ENCODE assay signal across 7 mouse cellular contexts in genomic region chr19:47137051-47137581, GRCm38 (mm10). TPM values are rescaled to one million over a fixed set of nuclear protein-coding genes. Genes with fewer than 3 reads are reported as not detected.
DNase-seq lines count a peak whose midpoint lies in the region; ATAC-seq and TF ChIP-seq lines count a peak whose summit lies in the region.

No protein-coding gene starts in this region.

- WGBS in forebrain, embryonic 11.5 days: 62% methylated on average over 6 of the region's 6 CpGs
- 17% methylated on average over 6 of the region's 6 CpGs for WGBS in lung, postnatal 0 days

- intact Hi-C loops in heart, postnatal 36 days (cut with DNase I): no loop called here

- H3K4me1 ChIP-seq in G1E (ENCODE audit: insufficient read depth, low read depth, low read length): peaks cover 64% of the 10 kb centered on the region
- H3K4me1 ChIP-seq in forebrain, embryonic 11.5 days (replicated peaks; ENCODE audit: control insufficient read depth, insufficient read depth, low read length): peaks cover 2% of the 10 kb centered on the region; the same call in 1 of the 2 replicates
- H3K4me1 ChIP-seq in lung, postnatal 0 days (ENCODE audit: insufficient read depth, low read depth, low read length): peaks cover 17% of the 10 kb centered on the region; the same call in 1 of the 2 replicates

- H3K9ac ChIP-seq in forebrain, embryonic 11.5 days (ENCODE audit: low read length): no peak overlapping the region
- 0 out of 2 replicates have a peak overlapping the region, but pooled peaks have one; percentile 23 for H3K9ac ChIP-seq in lung, postnatal 0 days (replicated peaks; ENCODE audit: low read depth)

- TF ChIP-seq EP300 in lung, postnatal 0 days (IDR thresholded peaks at IDR 0.05): no peak

- peak; percentile 22 for ATAC-seq in G1E (ENCODE audit: extremely low read depth, insufficient number of reproducible peaks, low FRiP score, poor library complexity, severe bottlenecking)
- no peak for ATAC-seq in forebrain, embryonic 11.5 days (replicated peaks; ENCODE audit: low FRiP score)
- ATAC-seq in lung, postnatal 0 days: peak; percentile 50

- peaks cover 32% of the 10 kb centered on the region; the same call in 1 of the 2 replicates for H3K27me3 ChIP-seq in G1E (ENCODE audit: insufficient read depth, low read length)
- no peaks in the 10 kb centered on the region for H3K27me3 ChIP-seq in forebrain, embryonic 11.5 days (ENCODE audit: control insufficient read depth, insufficient read depth, low read length)
- H3K27me3 ChIP-seq in lung, postnatal 0 days (replicated peaks; ENCODE audit: insufficient read depth, low read length): no peaks in the 10 kb centered on the region

- peak; percentile 49 for DNase-seq in G1E (ENCODE audit: low spot score)
- DNase-seq in adrenal gland, postnatal 25 days: peak; percentile 57
- DNase-seq in forebrain, embryonic 11.5 days (ENCODE audit: low spot score): no peak
- DNase-seq in heart, postnatal 36 days: peak; percentile 67 to 75
- DNase-seq in layer of hippocampus, adult 18-20 months (ENCODE audit: low spot score in 2 of 2): peak; percentile 72 to 75
- DNase-seq in lung, postnatal 0 days (ENCODE audit: low spot score): peak; percentile 63
- peak; percentile 81 for DNase-seq in retina, postnatal 1 day

- H3K4me2 ChIP-seq in forebrain, embryonic 11.5 days (ENCODE audit: low read depth, low read length, severe bottlenecking): peak overlapping the region; percentile 41; the same call in 1 of the 2 replicates
- peak overlapping the region; percentile 63 for H3K4me2 ChIP-seq in lung, postnatal 0 days (replicated peaks; ENCODE audit: low read depth, low read length)

- TF ChIP-seq CTCF in G1E (IDR thresholded peaks at IDR 0.05; ENCODE audit: low read depth, low read length): no peak
- no peak for TF ChIP-seq CTCF in lung, postnatal 0 days (IDR thresholded peaks at IDR 0.05)

- H3K9me3 ChIP-seq in G1E (replicated peaks): no peaks in the 10 kb centered on the region
- no peaks in the 10 kb centered on the region for H3K9me3 ChIP-seq in forebrain, embryonic 11.5 days (ENCODE audit: control insufficient read depth, low read length)
- no peaks in the 10 kb centered on the region for H3K9me3 ChIP-seq in lung, postnatal 0 days (ENCODE audit: low read length)

- H3K4me3 ChIP-seq in G1E (ENCODE audit: low read depth, low read length): peak overlapping the region; percentile 14; the same call in 1 of the 2 replicates
- no peak overlapping the region for H3K4me3 ChIP-seq in forebrain, embryonic 11.5 days (ENCODE audit: low read depth, low read length)
- peak overlapping the region; percentile 48 for H3K4me3 ChIP-seq in lung, postnatal 0 days (ENCODE audit: low read depth, low read length)

- H3K36me3 ChIP-seq in G1E (replicated peaks): peaks cover 17% of the 10 kb centered on the region
- H3K36me3 ChIP-seq in forebrain, embryonic 11.5 days (ENCODE audit: control insufficient read depth, insufficient read depth, low read length): no peaks in the 10 kb centered on the region
- H3K36me3 ChIP-seq in lung, postnatal 0 days (ENCODE audit: insufficient read depth, low read length): no peaks in the 10 kb centered on the region

- no peak overlapping the region for H3K27ac ChIP-seq in forebrain, embryonic 11.5 days (ENCODE audit: low read depth, low read length)
- H3K27ac ChIP-seq in lung, postnatal 0 days (ENCODE audit: low read length): peak overlapping the region; percentile 78

RNA-seq across cellular contexts. Expression of gene Calhm2, which starts 1.0 kb away (rescaled TPM):
- total RNA-seq in G1E (2014; fragmentation: Nextera tagmentation) (not detected in 2 replicates), G1E (2017) (0.17 and 0.44 TPM in 2 replicates)
- 0.07 and 0.08 TPM in 2 replicates for polyA plus RNA-seq in G1E (2012)
- 5.5 TPM in 2 replicates for total RNA-seq in adrenal gland, postnatal 25 days (2021)
- polyA plus RNA-seq in forebrain, embryonic 11.5 days (2014; fragmentation: Nextera tagmentation; extraction: Ambion mirVana): 0.71 and 0.95 TPM in 2 replicates
- total RNA-seq in heart, postnatal 36 days (2021): 1 to 10 TPM; 4.0 to 4.6 TPM
- 1 to 10 TPM; 5.4 to 6.3 TPM for total RNA-seq in layer of hippocampus, adult 18-20 months (2021)
- polyA plus RNA-seq in lung, postnatal 0 days (2015; fragmentation: Nextera tagmentation; extraction: Ambion mirVana): 7.6 and 8.1 TPM in 2 replicates

RNA-seq across cellular contexts. Expression of gene Calhm1, which starts 6.9 kb away (rescaled TPM):
- not detected in 2 replicates for total RNA-seq in G1E (2014; fragmentation: Nextera tagmentation)
- total RNA-seq in G1E (2017): not detected in 2 replicates
- not detected in 2 replicates for polyA plus RNA-seq in G1E (2012)
- total RNA-seq in adrenal gland, postnatal 25 days (2021): not detected in 2 replicates
- polyA plus RNA-seq in forebrain, embryonic 11.5 days (2014; fragmentation: Nextera tagmentation; extraction: Ambion mirVana): not detected in 2 replicates
- not detected for total RNA-seq in heart, postnatal 36 days (2021)
- total RNA-seq in layer of hippocampus, adult 18-20 months (2021): not detected
- not detected in 2 replicates for polyA plus RNA-seq in lung, postnatal 0 days (2015; fragmentation: Nextera tagmentation; extraction: Ambion mirVana)

RNA-seq across cellular contexts. Expression of gene Calhm3, which starts 20.4 kb away (rescaled TPM):
- total RNA-seq in G1E (2014; fragmentation: Nextera tagmentation): not detected in 2 replicates
- total RNA-seq in G1E (2017): 0.16 TPM in 1 of 2 replicates, not detected in the other
- polyA plus RNA-seq in G1E (2012): not detected in 2 replicates
- not detected in 2 replicates for total RNA-seq in adrenal gland, postnatal 25 days (2021)
- not detected in 2 replicates for polyA plus RNA-seq in forebrain, embryonic 11.5 days (2014; fragmentation: Nextera tagmentation; extraction: Ambion mirVana)
- not detected for total RNA-seq in heart, postnatal 36 days (2021)
- not detected for total RNA-seq in layer of hippocampus, adult 18-20 months (2021)
- not detected in 2 replicates for polyA plus RNA-seq in lung, postnatal 0 days (2015; fragmentation: Nextera tagmentation; extraction: Ambion mirVana)

RNA-seq across cellular contexts. Expression of gene Neurl1a, which starts 41.5 kb away (rescaled TPM):
- total RNA-seq in G1E (2014; fragmentation: Nextera tagmentation): not detected in 2 replicates
- total RNA-seq in G1E (2017): 0.05 and 0.06 TPM in 2 replicates
- not detected in 2 replicates for polyA plus RNA-seq in G1E (2012)
- total RNA-seq in adrenal gland, postnatal 25 days (2021): 13.0 and 13.9 TPM in 2 replicates
- 3.7 and 4.5 TPM in 2 replicates for polyA plus RNA-seq in forebrain, embryonic 11.5 days (2014; fragmentation: Nextera tagmentation; extraction: Ambion mirVana)
- 1 to 10 TPM in 1 of 2 experiments, under 1 TPM in 1; 0.92 to 1.2 TPM for total RNA-seq in heart, postnatal 36 days (2021)
- total RNA-seq in layer of hippocampus, adult 18-20 months (2021): 100 to 1,000 TPM; 194 to 204 TPM
- polyA plus RNA-seq in lung, postnatal 0 days (2015; fragmentation: Nextera tagmentation; extraction: Ambion mirVana): 1.5 and 2.2 TPM in 2 replicates

RNA-seq across cellular contexts. Expression of gene Pdcd11, which starts 46.5 kb away (rescaled TPM):
- total RNA-seq in G1E (2014; fragmentation: Nextera tagmentation): 27.2 and 27.5 TPM in 2 replicates
- total RNA-seq in G1E (2017): 29.3 and 30.9 TPM in 2 replicates
- polyA plus RNA-seq in G1E (2012): 32.9 and 37.5 TPM in 2 replicates
- total RNA-seq in adrenal gland, postnatal 25 days (2021): 26.0 and 26.8 TPM in 2 replicates
- polyA plus RNA-seq in forebrain, embryonic 11.5 days (2014; fragmentation: Nextera tagmentation; extraction: Ambion mirVana): 13.0 and 13.8 TPM in 2 replicates
- total RNA-seq in heart, postnatal 36 days (2021): 10 to 100 TPM; 10.3 to 10.8 TPM
- 10 to 100 TPM; 16.9 to 18.3 TPM for total RNA-seq in layer of hippocampus, adult 18-20 months (2021)
- 4.6 and 5.0 TPM in 2 replicates for polyA plus RNA-seq in lung, postnatal 0 days (2015; fragmentation: Nextera tagmentation; extraction: Ambion mirVana)
